Mouse (Mus musculus) myocyte (in vitro differentiated cells): Measurements from ENCODE around the gene Tmem151b.

Experiments
- MAX ChIP-seq: IDR thresholded peaks from one replicate; pipeline ENCODE4 v1.6.1; 2011; ENCODE audit warnings: low read depth, mild to moderate bottlenecking, control low read depth
- MYOD1 ChIP-seq, 3 experiments: IDR thresholded peaks; one replicate each; pipeline ENCODE4 v1.6.1; 2011; ENCODE audit warnings: control low read depth in 2 of 3, low read depth in 2 of 3, mild to moderate bottlenecking in 2 of 3, moderate library complexity in 1 of 3; ENCODE audit not compliant: insufficient read length in 2 of 3, control insufficient read depth in 1 of 3
- POLR2A ChIP-seq: IDR thresholded peaks from one replicate; pipeline ENCODE4 v1.6.1; 2011; ENCODE audit warnings: low read depth, mild to moderate bottlenecking, control low read depth, moderate library complexity; ENCODE audit not compliant: insufficient read length
- POLR2AphosphoS2 ChIP-seq: IDR thresholded peaks from one replicate; pipeline ENCODE4 v1.6.1; 2011; ENCODE audit warnings: low read depth, control low read depth; ENCODE audit not compliant: insufficient read length
- TCF12 ChIP-seq: IDR thresholded peaks from one replicate; pipeline ENCODE4 v1.6.1; 2011; ENCODE audit warnings: mild to moderate bottlenecking, control low read depth; ENCODE audit not compliant: poor library complexity, insufficient read depth, severe bottlenecking

- TF ChIP-seq POLR2A, result peak; percentile 92
- no peak for TF ChIP-seq MAX
- no peak for TF ChIP-seq TCF12
- TF ChIP-seq POLR2AphosphoS2, result peak; percentile 82
- no peak for TF ChIP-seq MYOD1 (IDR thresholded peaks at IDR 0.05; ENCODE audit: control insufficient read depth in 1 of 3, insufficient read length in 2 of 3, low read depth in 2 of 3)
Observed at GRCm38 (mm10) chr17:45594881-45595735, 45.6 kb upstream of the Tmem151b start.
